Mouse (Mus musculus) ovary, postnatal 36 days (tissue): ENCODE data around the gene Nemp2.
"Not testable (repeated sequence)": the region's sequence is repeated elsewhere in the genome, so short reads cannot be mapped to it uniquely, and the experiment has no call there.

Experiments
- DNase-seq: peaks from one replicate; pipeline ENCODE4 v3.0.0; 2022; ENCODE audit warnings: low spot score, mixed read lengths

Gene Nemp2

DNA sequence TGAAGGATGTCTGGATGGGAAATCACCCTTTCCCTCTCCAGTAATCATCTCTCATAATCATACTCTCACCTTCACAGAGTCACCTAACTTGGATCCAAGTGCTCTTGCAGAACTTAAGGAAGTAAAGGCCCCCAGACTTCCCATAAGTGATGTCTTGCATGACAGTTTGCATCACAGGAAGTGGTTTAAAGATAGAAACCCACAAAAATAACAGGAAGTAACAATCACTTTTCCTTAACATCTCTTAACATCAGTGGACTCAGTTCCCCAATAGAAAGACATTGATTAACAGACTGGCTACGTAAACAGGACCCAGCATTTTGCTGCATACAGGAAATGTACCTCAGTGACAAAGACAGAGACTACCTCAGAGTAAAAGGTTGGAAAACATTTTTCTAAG lies 22.9 kb downstream of the Nemp2 start:
- DNase-seq: no peak

DNA sequence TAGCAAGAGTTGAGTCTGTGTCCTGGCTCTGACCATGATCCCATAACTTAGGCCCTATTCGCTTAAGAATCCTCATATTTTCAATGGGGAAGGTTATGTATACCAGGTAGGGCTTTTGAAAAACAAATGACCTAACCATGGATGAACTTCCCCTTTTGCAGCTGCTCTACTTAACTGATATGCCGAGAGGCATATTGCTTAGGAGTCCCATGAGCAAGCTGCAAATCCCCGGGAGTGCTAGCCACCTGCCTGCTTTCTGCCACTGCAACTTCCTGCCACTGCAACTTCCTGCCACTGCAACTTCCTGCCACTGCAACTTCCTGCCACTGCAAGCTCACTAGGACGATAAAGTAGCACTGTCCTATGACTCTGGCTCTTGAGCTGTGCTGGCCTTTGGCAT lies 24.6 kb downstream of the Nemp2 start:
- DNase-seq: no peak

DNA sequence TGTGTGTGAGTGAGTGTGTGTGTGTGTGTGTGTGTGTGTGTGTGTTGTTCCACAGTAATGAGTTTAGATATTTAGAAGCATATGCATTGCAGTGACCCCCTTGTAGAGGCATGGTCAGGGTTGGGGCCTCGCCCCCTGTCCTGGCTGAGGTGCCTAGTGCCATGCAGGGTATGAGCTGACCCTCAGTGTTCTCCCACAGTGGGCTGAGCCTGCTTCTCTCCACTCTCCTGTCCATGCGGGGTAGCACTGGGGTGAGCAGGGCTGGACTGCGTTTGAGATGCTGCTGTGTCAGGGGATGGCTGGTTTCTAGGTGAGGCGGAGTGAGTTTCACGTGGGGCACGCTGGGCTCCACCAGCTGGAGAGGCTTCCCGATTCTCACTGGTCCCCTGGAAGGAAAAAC lies 27.7 kb downstream of the Nemp2 start:
- DNase-seq: no peak

DNA sequence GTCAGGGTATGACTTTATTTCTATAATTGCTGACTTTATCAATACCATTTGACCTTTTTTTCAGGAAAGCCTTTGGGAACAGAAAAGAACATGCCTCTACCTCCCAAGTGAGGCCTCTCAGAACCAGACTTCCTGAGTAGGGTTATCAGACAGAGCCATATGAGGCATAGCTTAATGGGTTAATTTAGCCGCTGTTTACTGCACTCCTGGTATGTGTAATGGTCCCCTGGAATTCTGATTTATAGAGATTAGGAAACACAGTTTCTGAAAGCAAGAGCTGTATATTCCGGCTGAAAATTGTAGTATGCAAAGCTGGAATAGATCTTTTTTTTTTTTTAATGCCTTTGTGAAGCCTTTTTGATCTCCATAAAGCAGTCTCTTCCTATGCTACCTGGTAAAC lies 29.8 kb downstream of the Nemp2 start:
- DNase-seq: no peak

DNA sequence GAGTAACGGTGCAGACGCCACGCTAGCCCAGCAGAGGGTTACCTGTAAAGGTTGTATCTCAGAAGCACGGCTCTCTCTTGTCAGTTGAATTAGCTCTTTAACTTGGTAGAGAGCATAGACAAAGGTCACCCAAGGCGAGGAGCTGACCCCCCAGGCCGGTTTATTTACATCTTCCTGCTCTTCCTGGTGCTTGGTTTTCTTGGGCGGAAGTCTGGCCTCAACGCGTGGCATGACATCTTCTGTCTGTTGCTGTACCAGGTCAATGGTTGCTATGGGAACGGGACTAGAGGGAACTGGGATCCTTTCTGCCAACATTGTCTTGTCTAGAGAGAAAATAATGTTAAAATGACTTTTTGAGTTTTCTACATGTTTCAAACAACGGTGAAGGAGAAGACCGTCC lies 30.3 kb downstream of the Nemp2 start:
- DNase-seq: no peak

DNA sequence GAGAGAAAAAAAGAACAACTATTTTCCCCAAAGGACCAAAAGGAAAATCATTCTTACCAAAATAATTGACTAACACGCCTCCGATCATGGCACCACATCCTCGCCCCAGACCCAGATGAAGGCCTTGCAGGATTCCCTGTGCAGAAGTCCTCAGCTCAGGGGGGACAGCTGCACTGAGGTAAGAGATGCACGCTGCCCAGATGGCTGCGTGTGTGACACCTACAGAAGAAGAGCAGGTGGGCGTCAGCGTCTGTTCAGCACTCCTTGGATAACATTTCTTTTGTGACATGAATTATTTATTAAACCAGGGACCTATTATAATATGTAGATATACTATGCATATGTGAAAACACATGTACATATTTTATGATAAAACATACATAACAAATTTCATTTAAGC lies 32.7 kb downstream of the Nemp2 start:
- no peak for DNase-seq

DNA sequence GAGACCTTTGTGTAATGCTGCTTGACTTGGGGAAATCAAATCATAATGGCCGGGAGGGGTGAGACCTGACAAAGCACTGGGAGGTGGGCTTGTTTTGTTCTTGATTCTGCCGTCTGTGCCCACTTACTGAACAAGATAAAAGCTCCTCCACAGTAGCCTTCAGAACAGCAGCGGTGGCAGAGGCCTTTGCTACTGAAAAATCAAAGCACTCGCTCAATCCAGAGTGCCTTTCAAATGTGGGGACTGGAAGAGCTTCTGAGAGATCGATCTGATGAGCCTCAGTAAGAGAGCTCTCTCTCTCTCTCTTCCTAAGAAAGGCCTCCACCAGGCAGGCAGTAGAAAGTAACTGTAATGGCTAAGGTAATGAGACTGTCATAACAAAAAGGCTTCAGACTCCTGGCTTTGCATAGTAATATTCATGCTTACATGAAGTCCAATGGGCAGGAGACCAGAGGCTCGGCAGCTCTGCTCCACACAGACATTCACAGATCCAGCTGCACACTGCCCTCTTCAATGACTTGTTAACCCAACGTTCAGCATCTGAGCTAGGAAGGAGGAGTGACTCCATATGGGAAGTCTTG lies 38.3 kb downstream of the Nemp2 start:
- no peak for DNase-seq

DNA sequence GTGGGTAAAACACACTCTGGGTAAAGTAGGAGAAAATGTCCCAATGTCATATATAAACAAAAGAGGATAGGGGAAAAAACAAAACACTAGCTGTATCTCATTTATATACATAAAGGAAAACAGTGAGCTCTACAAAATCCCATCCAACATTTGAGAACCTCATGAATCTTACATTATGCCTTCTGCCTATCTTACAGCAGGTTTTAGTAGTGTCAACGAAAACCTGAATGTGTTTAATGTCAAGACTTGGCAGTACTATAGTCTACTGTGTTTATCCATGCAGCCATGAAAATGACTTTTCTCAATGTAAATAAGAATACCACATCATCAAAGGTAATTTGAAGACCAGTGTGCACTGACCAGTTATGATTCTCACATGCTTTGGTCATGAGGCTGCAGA lies 39.4 kb downstream of the Nemp2 start:
- DNase-seq: no peak

DNA sequence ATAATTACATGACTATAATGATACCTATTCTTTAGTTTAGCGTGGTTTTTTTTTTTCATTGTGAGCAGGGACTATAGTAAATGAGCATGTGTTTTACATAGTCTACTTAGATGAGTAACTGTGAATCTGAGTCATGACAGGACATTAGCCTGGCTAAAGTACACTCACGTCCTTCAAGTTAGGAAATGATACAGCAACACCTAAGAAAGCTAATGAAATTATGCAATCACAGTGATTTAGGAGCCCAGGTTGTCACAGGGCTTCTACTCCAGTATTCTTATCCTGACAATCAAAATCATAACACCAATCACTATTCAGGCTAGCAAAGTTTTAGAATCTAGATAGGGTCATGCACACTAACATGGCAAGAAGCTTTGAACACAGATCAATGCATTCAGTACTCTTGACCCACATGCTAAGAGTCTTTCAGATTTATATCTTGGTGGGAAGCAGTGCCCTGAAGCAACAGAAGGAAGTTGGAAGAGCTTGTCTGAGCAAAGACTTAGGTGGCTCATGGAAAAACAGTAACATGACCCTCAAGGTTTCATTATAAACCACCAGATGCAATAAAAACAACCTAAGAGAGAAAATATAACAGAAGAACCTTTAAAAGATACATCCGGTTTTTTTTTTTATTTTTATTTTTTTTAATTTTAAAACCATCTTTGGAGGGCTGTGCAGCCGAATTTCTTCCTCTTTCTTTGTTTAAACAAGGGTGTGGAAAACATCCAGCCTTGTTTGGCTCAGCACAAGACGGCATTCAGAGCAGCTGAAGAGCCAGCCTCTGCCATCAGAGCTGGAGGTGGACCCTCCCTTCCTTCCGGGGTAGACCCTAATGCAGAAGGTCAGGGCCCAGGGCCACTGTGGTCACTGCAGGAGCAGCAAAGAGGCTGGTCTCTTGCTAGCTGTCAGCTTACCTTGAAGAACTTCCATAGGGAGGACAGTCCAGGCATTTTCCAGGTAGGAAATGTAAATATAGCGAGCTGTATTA lies 45.4 kb downstream of the Nemp2 start:
- no peak for DNase-seq

DNA sequence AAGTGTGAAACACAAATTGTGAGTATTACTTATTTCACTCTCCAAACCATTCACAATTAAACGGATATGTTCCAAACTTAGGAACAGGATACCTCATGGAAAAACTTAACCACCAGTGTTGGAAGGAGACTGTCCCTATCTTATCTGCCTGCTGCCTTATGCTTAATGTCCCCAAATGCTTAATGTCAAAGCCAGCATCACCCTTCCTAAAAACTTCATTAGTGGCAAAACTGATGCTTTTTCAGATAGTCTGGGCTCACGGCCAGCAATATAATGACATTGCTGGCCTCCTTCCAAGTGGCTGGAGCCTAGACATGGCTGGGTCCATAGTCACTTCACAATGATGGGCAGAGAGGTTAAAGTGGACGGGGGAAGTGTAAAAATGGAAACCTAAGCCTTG lies 46.1 kb downstream of the Nemp2 start:
- no peak for DNase-seq

DNA sequence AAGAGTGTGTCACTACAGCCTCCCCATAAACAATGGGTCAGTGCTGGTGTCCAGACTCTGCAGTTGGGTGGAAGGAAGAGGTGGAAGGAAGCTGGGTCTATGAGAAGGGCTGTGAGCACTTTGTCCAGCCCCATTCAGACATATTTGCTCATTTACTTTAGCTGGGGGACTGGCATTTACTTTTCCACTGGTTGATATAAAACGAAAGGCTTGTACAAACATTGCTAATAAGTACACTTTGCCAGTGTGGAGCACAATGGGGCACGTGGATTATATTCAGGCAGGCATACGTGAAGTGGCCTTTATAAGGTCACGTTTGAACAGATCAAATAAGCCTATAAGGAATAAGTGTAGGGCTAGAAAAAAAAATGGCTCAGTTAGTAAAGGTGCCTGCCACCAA lies 53.0 kb downstream of the Nemp2 start:
- no peak for DNase-seq

DNA sequence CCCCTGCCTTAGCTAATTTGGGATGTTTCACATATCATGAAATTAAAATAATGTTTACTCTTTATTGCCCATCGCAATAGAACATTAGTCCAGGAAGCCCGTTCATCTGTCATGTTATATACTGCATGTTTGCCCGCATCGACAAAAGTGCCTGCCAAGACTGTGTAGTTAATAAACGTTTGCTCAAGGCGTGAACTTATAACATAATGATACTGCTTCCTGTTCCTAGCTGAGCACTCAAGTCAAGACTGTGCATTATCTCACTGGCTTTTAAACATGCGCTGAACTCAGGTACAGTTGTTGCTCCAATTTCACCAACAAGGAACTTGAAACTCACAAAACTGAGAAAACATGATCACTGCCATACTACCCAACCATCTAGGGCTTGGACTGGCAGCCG lies 57.1 kb downstream of the Nemp2 start:
- no peak for DNase-seq

DNA sequence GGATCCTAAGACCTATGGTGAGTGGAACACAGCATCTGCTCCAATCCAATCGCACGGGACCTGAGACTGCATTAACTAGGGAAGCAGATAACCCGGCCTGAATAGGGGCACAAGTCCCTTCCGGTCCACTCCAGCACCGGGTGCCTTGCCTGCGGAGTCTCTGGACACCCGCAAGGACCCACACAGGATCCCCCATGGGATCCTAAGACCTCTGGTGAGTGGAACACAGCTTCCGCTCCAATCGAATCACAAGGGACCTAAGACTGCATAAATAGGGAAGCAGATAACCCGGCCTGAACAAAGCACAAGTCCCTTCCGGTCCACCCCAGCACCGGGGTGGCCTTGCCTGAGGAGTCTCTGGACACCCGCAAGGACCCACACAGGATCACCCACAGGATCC lies 64.0 kb downstream of the Nemp2 start:
- DNase-seq: not testable (repeated sequence)
